ENCODE assay signal across 8 mouse cellular contexts in the genomic region with DNA sequence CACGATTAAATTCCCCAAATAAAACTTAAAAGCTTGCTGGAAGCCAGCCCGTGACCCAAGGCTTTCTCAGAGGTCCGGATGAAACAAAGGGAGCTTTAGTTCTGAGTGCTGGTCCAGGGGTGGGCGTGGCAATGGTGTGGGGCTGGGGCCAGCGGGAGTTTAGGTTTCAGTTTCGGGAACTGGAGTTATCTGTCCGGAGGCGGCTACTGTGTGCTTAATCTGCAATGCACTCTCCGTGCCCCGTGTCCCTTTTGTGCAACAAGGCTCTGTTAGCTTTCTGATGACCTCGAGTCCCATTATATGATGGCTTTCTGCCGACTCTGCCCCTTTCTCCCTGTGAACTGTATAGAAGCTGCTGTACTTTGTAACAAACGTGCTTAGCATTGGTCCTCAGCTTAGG. TPM values are rescaled to one million over a fixed set of nuclear protein-coding genes. Genes with fewer than 3 reads are reported as not detected.
DNase-seq lines count a peak whose midpoint lies in the region; ATAC-seq lines count a peak whose summit lies in the region.

No protein-coding gene starts in this region.

- H3K4me1 ChIP-seq in embryonic facial prominence, embryonic 14.5 days (ENCODE audit: control insufficient read depth, insufficient read depth, low read length): 0 out of 2 replicates have a peak, but pooled peaks cover 5% of the 10 kb centered on the region
- peaks cover 11% of the 10 kb centered on the region for H3K4me1 ChIP-seq in heart, embryonic 15.5 days (replicated peaks)

- H3K27me3 ChIP-seq in embryonic facial prominence, embryonic 14.5 days (replicated peaks; ENCODE audit: control insufficient read depth, insufficient read depth, low read length): no peaks in the 10 kb centered on the region
- no peaks in the 10 kb centered on the region; the same call in 1 of the 2 replicates for H3K27me3 ChIP-seq in heart, embryonic 15.5 days

- no peaks in the 10 kb centered on the region for H3K9me3 ChIP-seq in embryonic facial prominence, embryonic 14.5 days (ENCODE audit: control insufficient read depth, low read length)
- H3K9me3 ChIP-seq in heart, embryonic 15.5 days (replicated peaks): no peaks in the 10 kb centered on the region

- 8% methylated on average over 13 of the region's 13 CpGs for WGBS in embryonic facial prominence, embryonic 14.5 days
- 8% methylated on average over 13 of the region's 13 CpGs for WGBS in heart, embryonic 15.5 days

- ATAC-seq in embryonic facial prominence, embryonic 14.5 days (ENCODE audit: low read depth): no peak
- peak; percentile 63 for ATAC-seq in heart, embryonic 15.5 days (replicated peaks; ENCODE audit: insufficient number of reproducible peaks, insufficient read depth, low FRiP score, low read depth)
- ATAC-seq in megakaryocyte, adult 5-6 weeks (ENCODE audit: poor library complexity, severe bottlenecking): peak; percentile 23

- peak overlapping the region; percentile 45 for H3K4me2 ChIP-seq in embryonic facial prominence, embryonic 14.5 days (ENCODE audit: low read depth, low read length)
- peak overlapping the region; percentile 62 for H3K4me2 ChIP-seq in heart, embryonic 15.5 days

- no peak overlapping the region for H3K27ac ChIP-seq in embryonic facial prominence, embryonic 14.5 days (replicated peaks; ENCODE audit: low read depth, low read length)
- H3K27ac ChIP-seq in heart, embryonic 15.5 days: peak overlapping the region; percentile 69

- H3K9ac ChIP-seq in embryonic facial prominence, embryonic 14.5 days (ENCODE audit: low read depth, low read length): 0 out of 2 replicates have a peak overlapping the region, but pooled peaks have one; percentile 37
- H3K9ac ChIP-seq in heart, embryonic 15.5 days: peak overlapping the region; percentile 53; the same call in 1 of the 2 replicates

- DNase-seq in kidney, adult 18-20 months: peak; percentile 18
- DNase-seq in kidney, adult 11 months: no peak
- DNase-seq in embryonic facial prominence, embryonic 14.5 days (ENCODE audit: low spot score): peak; percentile 55
- peak; percentile 61 to 64 for DNase-seq in kidney, postnatal 25 days
- no peak for DNase-seq in right cerebral cortex, adult 18-20 months
- no peak for DNase-seq in layer of hippocampus, postnatal 25 days (ENCODE audit: extremely low spot score in 1 of 2, low spot score in 1 of 2)

- H3K36me3 ChIP-seq in embryonic facial prominence, embryonic 14.5 days (ENCODE audit: control insufficient read depth, insufficient read depth, low read length): no peaks in the 10 kb centered on the region
- H3K36me3 ChIP-seq in heart, embryonic 15.5 days: no peaks in the 10 kb centered on the region

- peak overlapping the region; percentile 29 for H3K4me3 ChIP-seq in embryonic facial prominence, embryonic 14.5 days (ENCODE audit: low read depth, low read length)
- peak overlapping the region; percentile 51 for H3K4me3 ChIP-seq in heart, embryonic 15.5 days

RNA-seq across cellular contexts. Expression of a gene that starts 3.6 kb away (rescaled TPM):
- 0.14 and 0.38 TPM in 2 replicates for polyA plus RNA-seq in embryonic facial prominence, embryonic 14.5 days (2014; fragmentation: Nextera tagmentation; extraction: Ambion mirVana)
- polyA plus RNA-seq in heart, embryonic 15.5 days (2015; fragmentation: Nextera tagmentation; extraction: Ambion mirVana): 1.9 and 2.5 TPM in 2 replicates
- total RNA-seq in megakaryocyte, adult 5-6 weeks (2015): 54.2 and 58.1 TPM in 2 replicates
- 60.7 and 63.3 TPM in 2 replicates for total RNA-seq in megakaryocyte, adult 5-6 weeks (2017)
- not detected for total RNA-seq in layer of hippocampus, postnatal 25 days (2021)

RNA-seq across cellular contexts. Expression of a gene that starts 28.0 kb away (rescaled TPM):
- not detected in 2 replicates for polyA plus RNA-seq in embryonic facial prominence, embryonic 14.5 days (2014; fragmentation: Nextera tagmentation; extraction: Ambion mirVana)
- 0.30 TPM in 1 of 2 replicates, not detected in the other for polyA plus RNA-seq in heart, embryonic 15.5 days (2015; fragmentation: Nextera tagmentation; extraction: Ambion mirVana)
- total RNA-seq in megakaryocyte, adult 5-6 weeks (2015): not detected in 2 replicates
- not detected in 2 replicates for total RNA-seq in megakaryocyte, adult 5-6 weeks (2017)
- total RNA-seq in layer of hippocampus, postnatal 25 days (2021): not detected

RNA-seq across cellular contexts. Expression of a gene that starts 40.0 kb away (rescaled TPM):
- 0.38 and 0.47 TPM in 2 replicates for polyA plus RNA-seq in embryonic facial prominence, embryonic 14.5 days (2014; fragmentation: Nextera tagmentation; extraction: Ambion mirVana)
- polyA plus RNA-seq in heart, embryonic 15.5 days (2015; fragmentation: Nextera tagmentation; extraction: Ambion mirVana): 0.14 and 0.34 TPM in 2 replicates
- total RNA-seq in megakaryocyte, adult 5-6 weeks (2015): 0.27 and 0.51 TPM in 2 replicates
- 0.26 TPM in 1 of 2 replicates, not detected in the other for total RNA-seq in megakaryocyte, adult 5-6 weeks (2017)
- total RNA-seq in layer of hippocampus, postnatal 25 days (2021): not detected

Comparison
In these comparisons a context has a peak if more than half of its experiments do, and no peak if none do; other contexts are left out.
1. DNase-seq: peak in kidney, adult 18-20 months (single experiment), embryonic facial prominence, embryonic 14.5 days (single experiment) and kidney, postnatal 25 days (2 of 2); none in kidney, adult 11 months (single experiment), right cerebral cortex, adult 18-20 months (single experiment) and layer of hippocampus, postnatal 25 days (0 of 2).
2. RNA of a gene that starts 3.6 kb away (total RNA-seq): 54.2 to 63.3 TPM in megakaryocyte, adult 5-6 weeks; not detected in layer of hippocampus, postnatal 25 days; every median in the first group is over 10 times any median in the second.